Mouse (Mus musculus): ENCODE results near the gene Wdr18.

- TF ChIP-seq CTCF (IDR thresholded peaks at IDR 0.05; ENCODE audit: low read depth) (no peak), EP300 (optimal IDR thresholded peaks at IDR 0.05) (no peak)
Measured at GRCm38 (mm10) chr10:79976722-79977107, 16.8 kb downstream of the Wdr18 start.

All from stomach, postnatal 0 days (tissue).